Mouse (Mus musculus) heart, embryonic 15.5 days (tissue): ENCODE data around the gene Gnpat. TPM values are rescaled to one million over a fixed set of nuclear protein-coding genes. Genes with fewer than 3 reads are reported as not detected.
"Not testable (repeated sequence)": the region's sequence is repeated elsewhere in the genome, so short reads cannot be mapped to it uniquely, and the experiment has no call there.

Experiments
- ATAC-seq: fragments of 200-750 bp; cut with Nextera tagmentation; replicated peaks from 2 replicates; pipeline ENCODE4 v1.8.0; 2017; ENCODE audit warnings: low read depth, moderate TSS enrichment; ENCODE audit not compliant: insufficient number of reproducible peaks, insufficient read depth, low FRiP score
- H3K27ac ChIP-seq: fragments of 300-500 bp; sonication (generic); 2 replicates; pipeline ENCODE4 v1.5.1; 2015; ENCODE audit warnings: mild to moderate bottlenecking, inconsistent platforms
- H3K27me3 ChIP-seq: fragments of 300-500 bp; sonication (generic); 2 replicates; pipeline ENCODE4 v1.6.1; 2015; ENCODE audit warnings: inconsistent platforms
- H3K36me3 ChIP-seq: fragments of 300-500 bp; sonication (generic); 2 replicates; pipeline ENCODE4 v1.6.1; 2015; ENCODE audit warnings: mild to moderate bottlenecking, inconsistent platforms
- H3K4me1 ChIP-seq: fragments of 300-500 bp; sonication (generic); replicated peaks from 2 replicates; pipeline ENCODE4 v1.6.1; 2015; ENCODE audit warnings: inconsistent platforms
- H3K4me2 ChIP-seq: fragments of 300-500 bp; sonication (generic); 2 replicates; pipeline ENCODE4 v1.6.1; 2015; ENCODE audit warnings: inconsistent platforms, mild to moderate bottlenecking, moderate library complexity
- H3K4me3 ChIP-seq: fragments of 300-500 bp; sonication (generic); 2 replicates; pipeline ENCODE4 v1.5.1; 2015; ENCODE audit warnings: mild to moderate bottlenecking, inconsistent platforms
- H3K9ac ChIP-seq: fragments of 300-500 bp; sonication (generic); 2 replicates; pipeline ENCODE4 v1.6.1; 2015; ENCODE audit warnings: mild to moderate bottlenecking, inconsistent platforms
- H3K9me3 ChIP-seq: fragments of 300-500 bp; sonication (generic); replicated peaks from 2 replicates; pipeline ENCODE4 v1.6.1; 2016; ENCODE audit warnings: inconsistent platforms
- WGBS: fragments of 180-500 bp; shearing (Covaris S2); methylation state at CpG from one replicate; pipeline ENCODE4 v1.1.7; 2015; ENCODE audit warnings: mixed read lengths; 5-methylcytosine and 5-hydroxymethylcytosine counted together
- polyA plus RNA-seq: library from polyadenylated mRNA; unstranded; fragments of >200 nt; fragmentation: Nextera tagmentation; extraction: Ambion mirVana; gene quantifications from 2 replicates; pipeline ENCODE4 v1.2.1, GENCODE M21; 2015

The Gnpat gene
- polyA plus RNA-seq, 1 experiment from 2014 or later: 101 TPM

- Histone ChIP-seq H3K27me3 (no peaks in the 10 kb centered on the region), H3K4me1 (peaks cover 22% of the 10 kb centered on the region), H3K9ac (no peak overlapping the region), H3K27ac (no peak overlapping the region), H3K4me3 (no peak overlapping the region), H3K4me2 (no peak overlapping the region), H3K9me3 (no peaks in the 10 kb centered on the region), H3K36me3 (no peaks in the 10 kb centered on the region)
- WGBS: 70% methylated on average over 13 of the region's 13 CpGs
- ATAC-seq: no peak
These were observed 32.8 kb upstream of the Gnpat start for GRCm38 (mm10) chr8:124830050-124830449.

GRCm38 (mm10) chr8:124831531-124831930 is 31.3 kb upstream of the Gnpat start:
- no peak for ATAC-seq
- Histone ChIP-seq H3K27me3 (no peaks in the 10 kb centered on the region), H3K4me1 (peaks cover 22% of the 10 kb centered on the region), H3K9me3 (no peaks in the 10 kb centered on the region), H3K4me2 (no peak overlapping the region), H3K9ac (no peak overlapping the region), H3K36me3 (no peaks in the 10 kb centered on the region), H3K4me3 (no peak overlapping the region), H3K27ac (no peak overlapping the region)
- 83% methylated on average over 6 of the region's 6 CpGs for WGBS

- H3K36me3 ChIP-seq: no peaks in the 10 kb centered on the region
- no peak overlapping the region for H3K27ac ChIP-seq
- no peak overlapping the region for H3K4me3 ChIP-seq
- H3K4me1 ChIP-seq: peaks cover 19% of the 10 kb centered on the region
- no peak overlapping the region for H3K4me2 ChIP-seq
- ATAC-seq: no peak
- H3K27me3 ChIP-seq: no peaks in the 10 kb centered on the region
- H3K9me3 ChIP-seq: no peaks in the 10 kb centered on the region
- H3K9ac ChIP-seq: no peak overlapping the region
- 77% methylated on average over 6 of the region's 6 CpGs for whole genome bisulfite sequencing
These were observed 30.9 kb upstream of the Gnpat start for GRCm38 (mm10) chr8:124831941-124832340.

- WGBS: 26% methylated on average over 15 of the region's 15 CpGs
- peak overlapping the region; percentile 49 for H3K4me2 ChIP-seq
- H3K27ac ChIP-seq: peak overlapping the region; percentile 71
- H3K9ac ChIP-seq: no peak overlapping the region
- 0 out of 2 replicates have a peak overlapping the region, but pooled peaks have one; percentile 3 for H3K4me3 ChIP-seq
- H3K4me1 ChIP-seq: peaks cover 16% of the 10 kb centered on the region
- peak; percentile 62; the same call in 1 of the 2 replicates for ATAC-seq
- H3K9me3 ChIP-seq: no peaks in the 10 kb centered on the region
- H3K36me3 ChIP-seq: peaks cover 6% of the 10 kb centered on the region
- no peaks in the 10 kb centered on the region for H3K27me3 ChIP-seq
These were observed 29.2 kb upstream of the Gnpat start for GRCm38 (mm10) chr8:124833430-124834205.

- ATAC-seq: no peak
- no peak overlapping the region for H3K27ac ChIP-seq
- peaks cover 16% of the 10 kb centered on the region for H3K4me1 ChIP-seq
- H3K36me3 ChIP-seq: peaks cover 25% of the 10 kb centered on the region
- no peaks in the 10 kb centered on the region for H3K27me3 ChIP-seq
- H3K4me3 ChIP-seq: no peak overlapping the region
- no peaks in the 10 kb centered on the region for H3K9me3 ChIP-seq
- no peak overlapping the region for H3K9ac ChIP-seq
- no peak overlapping the region for H3K4me2 ChIP-seq
These were observed 27.0 kb upstream of the Gnpat start for GRCm38 (mm10) chr8:124835848-124836247.

GRCm38 (mm10) chr8:124836273-124836672 is 26.6 kb upstream of the Gnpat start:
- WGBS: 85% methylated on average over 7 of the region's 7 CpGs
- Histone ChIP-seq H3K36me3 (peaks cover 30% of the 10 kb centered on the region), H3K27me3 (no peaks in the 10 kb centered on the region), H3K9ac (no peak overlapping the region), H3K4me1 (peaks cover 16% of the 10 kb centered on the region), H3K4me2 (no peak overlapping the region), H3K9me3 (no peaks in the 10 kb centered on the region), H3K4me3 (no peak overlapping the region), H3K27ac (no peak overlapping the region)
- no peak for ATAC-seq

GRCm38 (mm10) chr8:124836907-124837306 is 25.9 kb upstream of the Gnpat start:
- ATAC-seq: no peak
- Histone ChIP-seq H3K9ac (no peak overlapping the region), H3K4me3 (no peak overlapping the region), H3K9me3 (no peaks in the 10 kb centered on the region), H3K4me1 (peaks cover 16% of the 10 kb centered on the region), H3K27ac (no peak overlapping the region), H3K4me2 (no peak overlapping the region), H3K36me3 (peaks cover 33% of the 10 kb centered on the region), H3K27me3 (no peaks in the 10 kb centered on the region)
- 75% methylated on average over 2 of the region's 2 CpGs for WGBS

GRCm38 (mm10) chr8:124837956-124838355 is 24.9 kb upstream of the Gnpat start:
- no peak overlapping the region for H3K9ac ChIP-seq
- no peak overlapping the region for H3K4me3 ChIP-seq
- H3K27ac ChIP-seq: no peak overlapping the region
- H3K4me1 ChIP-seq: peaks cover 14% of the 10 kb centered on the region
- ATAC-seq: no peak
- no peak overlapping the region for H3K4me2 ChIP-seq
- 84% methylated on average over 2 of the region's 2 CpGs for WGBS
- H3K9me3 ChIP-seq: no peaks in the 10 kb centered on the region
- H3K27me3 ChIP-seq: no peaks in the 10 kb centered on the region
- H3K36me3 ChIP-seq: peaks cover 36% of the 10 kb centered on the region

GRCm38 (mm10) chr8:124839371-124839770 is 23.5 kb upstream of the Gnpat start:
- ATAC-seq: peak; percentile 35; the same call in 1 of the 2 replicates
- no peak overlapping the region for H3K4me2 ChIP-seq
- no peak overlapping the region for H3K4me3 ChIP-seq
- no peaks in the 10 kb centered on the region for H3K9me3 ChIP-seq
- H3K9ac ChIP-seq: no peak overlapping the region
- H3K27ac ChIP-seq: no peak overlapping the region
- peaks cover 40% of the 10 kb centered on the region for H3K36me3 ChIP-seq
- no peaks in the 10 kb centered on the region for H3K27me3 ChIP-seq
- WGBS: 76% methylated on average over 10 of the region's 10 CpGs
- H3K4me1 ChIP-seq: peaks cover under 1% of the 10 kb centered on the region; the same call in 1 of the 2 replicates

GRCm38 (mm10) chr8:124840900-124841299 is 21.9 kb upstream of the Gnpat start:
- Histone ChIP-seq H3K4me3 (no peak overlapping the region), H3K4me1 (no peaks in the 10 kb centered on the region), H3K4me2 (no peak overlapping the region), H3K27me3 (no peaks in the 10 kb centered on the region), H3K36me3 (peaks cover 40% of the 10 kb centered on the region), H3K9me3 (no peaks in the 10 kb centered on the region), H3K27ac (no peak overlapping the region), H3K9ac (no peak overlapping the region)
- ATAC-seq: no peak
- 91% methylated on average over 7 of the region's 7 CpGs for WGBS

GRCm38 (mm10) chr8:124841775-124842174 is 21.1 kb upstream of the Gnpat start:
- Histone ChIP-seq H3K4me2 (no peak overlapping the region), H3K27ac (no peak overlapping the region), H3K4me1 (no peaks in the 10 kb centered on the region), H3K36me3 (peaks cover 40% of the 10 kb centered on the region), H3K4me3 (no peak overlapping the region), H3K9ac (no peak overlapping the region), H3K27me3 (no peaks in the 10 kb centered on the region), H3K9me3 (no peaks in the 10 kb centered on the region)
- 87% methylated on average over 10 of the region's 10 CpGs for WGBS
- no peak for ATAC-seq

- not testable (repeated sequence) for ATAC-seq, H3K27ac ChIP-seq, H3K4me1 ChIP-seq, H3K4me2 ChIP-seq, H3K9ac ChIP-seq, H3K27me3 ChIP-seq, H3K4me3 ChIP-seq, H3K9me3 ChIP-seq
- 50% methylated on average over 1 of the region's 1 CpGs for WGBS
- peaks cover 40% of the 10 kb centered on the region for H3K36me3 ChIP-seq
These were observed 19.9 kb upstream of the Gnpat start for GRCm38 (mm10) chr8:124842929-124843328.
